Mouse (Mus musculus) midbrain, postnatal 0 days (tissue): ENCODE data around the gene Tff1. TPM values are rescaled to one million over a fixed set of nuclear protein-coding genes. Genes with fewer than 3 reads are reported as not detected.
A peak's percentile ranks its signal among the peaks of the same experiment; 100 is the strongest.

Source experiments
- ATAC-seq: fragments of 200-750 bp; cut with Nextera tagmentation; 2 replicates; pipeline ENCODE4 v1.8.0; 2017; ENCODE audit warnings: moderate number of reproducible peaks, mild to moderate bottlenecking, moderate TSS enrichment, moderate library complexity; ENCODE audit not compliant: low FRiP score
- DNase-seq: peaks from one replicate; pipeline ENCODE4 v3.0.0-alpha.2; 2015; ENCODE audit warnings: low spot score
- H3K27ac ChIP-seq: fragments of 300-500 bp; sonication (generic); 2 replicates; pipeline ENCODE4 v1.5.1; 2014; ENCODE audit warnings: low read depth, mild to moderate bottlenecking, low read length, mixed read lengths
- H3K27me3 ChIP-seq: fragments of 300-500 bp; sonication (generic); 2 replicates; pipeline ENCODE4 v1.6.1; 2014; ENCODE audit warnings: low read length, control low read depth, mixed read lengths; ENCODE audit not compliant: insufficient read depth
- H3K36me3 ChIP-seq: fragments of 300-500 bp; sonication (generic); 2 replicates; pipeline ENCODE4 v1.6.1; 2014; ENCODE audit warnings: low read length, control low read depth, mixed read lengths; ENCODE audit not compliant: insufficient read depth
- H3K4me1 ChIP-seq: fragments of 300-500 bp; sonication (generic); 2 replicates; pipeline ENCODE4 v1.6.1; 2014; ENCODE audit warnings: mild to moderate bottlenecking, control low read depth, antibody characterized with exemption, low read length, mixed read lengths; ENCODE audit not compliant: insufficient read depth
- H3K4me2 ChIP-seq: fragments of 300-500 bp; sonication (generic); 2 replicates; pipeline ENCODE4 v1.6.1; 2014; ENCODE audit warnings: low read depth, mild to moderate bottlenecking, low read length, mixed read lengths; ENCODE audit not compliant: poor library complexity, severe bottlenecking
- H3K4me3 ChIP-seq: fragments of 300-500 bp; sonication (generic); 2 replicates; pipeline ENCODE4 v1.5.1; 2014; ENCODE audit warnings: low read depth, mild to moderate bottlenecking, low read length, moderate library complexity
- H3K9ac ChIP-seq: fragments of 300-500 bp; sonication (generic); replicated peaks from 2 replicates; pipeline ENCODE4 v1.6.1; 2014; ENCODE audit warnings: mild to moderate bottlenecking, low read length, moderate library complexity, mixed read lengths; ENCODE audit not compliant: poor library complexity, severe bottlenecking
- H3K9me3 ChIP-seq: fragments of 300-500 bp; sonication (generic); 2 replicates; pipeline ENCODE4 v1.6.1; 2016; ENCODE audit warnings: low read length, control low read depth
- CTCF ChIP-seq: IDR thresholded peaks from 2 replicates; pipeline ENCODE4 v1.5.1; 2016; ENCODE audit warnings: antibody characterized with exemption, mild to moderate bottlenecking
- WGBS: fragments of 180-500 bp; shearing (Covaris S2); extraction: QIAGEN DNeasy Blood & Tissue Kit; methylation state at CpG from one replicate; pipeline ENCODE4 v1.1.7; 2014; 5-methylcytosine and 5-hydroxymethylcytosine counted together
- polyA plus RNA-seq: library from polyadenylated mRNA; unstranded; fragments of >200 nt; fragmentation: Nextera tagmentation; extraction: Ambion mirVana; gene quantifications from 2 replicates; pipeline ENCODE4 v1.2.1, GENCODE M21; 2015
- total RNA-seq: library from RNA; depleted of rRNA; stranded (reverse); fragments of >200 nt; gene quantifications from 2 replicates; pipeline ENCODE4 v1.2.3, GENCODE M21; 2014

Tff1 gene
- total and polyA plus RNA-seq, 2 experiments from 2014 or later: not detected

GRCm38 (mm10) chr17:31136291-31136690 is 28.8 kb downstream of the Tff1 start:
- no peak overlapping the region for H3K9ac ChIP-seq
- TF ChIP-seq CTCF: no peak
- H3K27ac ChIP-seq: no peak overlapping the region
- no peaks in the 10 kb centered on the region for H3K27me3 ChIP-seq
- 75% methylated on average over 3 of the region's 3 CpGs for WGBS
- H3K4me3 ChIP-seq: no peak overlapping the region
- ATAC-seq: no peak
- H3K4me1 ChIP-seq: no peaks in the 10 kb centered on the region
- DNase-seq: no peak
- no peak overlapping the region for H3K4me2 ChIP-seq
- no peaks in the 10 kb centered on the region for H3K9me3 ChIP-seq
- H3K36me3 ChIP-seq: no peaks in the 10 kb centered on the region

GRCm38 (mm10) chr17:31134913-31135312 is 30.2 kb downstream of the Tff1 start:
- H3K27me3 ChIP-seq: no peaks in the 10 kb centered on the region
- no peak for TF ChIP-seq CTCF
- H3K27ac ChIP-seq: no peak overlapping the region
- H3K9ac ChIP-seq: no peak overlapping the region
- no peaks in the 10 kb centered on the region for H3K36me3 ChIP-seq
- no peaks in the 10 kb centered on the region for H3K9me3 ChIP-seq
- H3K4me1 ChIP-seq: no peaks in the 10 kb centered on the region
- H3K4me3 ChIP-seq: no peak overlapping the region
- H3K4me2 ChIP-seq: no peak overlapping the region
- DNase-seq (no peak), ATAC-seq (no peak)
- WGBS: 74% methylated on average over 6 of the region's 6 CpGs

GRCm38 (mm10) chr17:31133776-31134175 is 31.3 kb downstream of the Tff1 start:
- Histone ChIP-seq H3K9ac (no peak overlapping the region), H3K36me3 (no peaks in the 10 kb centered on the region), H3K27me3 (no peaks in the 10 kb centered on the region), H3K27ac (no peak overlapping the region), H3K4me3 (no peak overlapping the region), H3K4me2 (no peak overlapping the region), H3K9me3 (no peaks in the 10 kb centered on the region), H3K4me1 (no peaks in the 10 kb centered on the region)
- 89% methylated on average over 15 of the region's 15 CpGs for WGBS
- DNase-seq (no peak), ATAC-seq (no peak)
- TF ChIP-seq CTCF: no peak

- no peak overlapping the region for H3K4me2 ChIP-seq
- no peak overlapping the region for H3K4me3 ChIP-seq
- H3K27me3 ChIP-seq: no peaks in the 10 kb centered on the region
- 90% methylated on average over 10 of the region's 10 CpGs for WGBS
- no peak overlapping the region for H3K27ac ChIP-seq
- ATAC-seq (no peak), DNase-seq (peak; percentile 31)
- no peak for TF ChIP-seq CTCF
- no peaks in the 10 kb centered on the region for H3K9me3 ChIP-seq
- H3K4me1 ChIP-seq: no peaks in the 10 kb centered on the region
- H3K9ac ChIP-seq: no peak overlapping the region
- H3K36me3 ChIP-seq: no peaks in the 10 kb centered on the region
These were observed 33.7 kb downstream of the Tff1 start for GRCm38 (mm10) chr17:31131269-31131821.

GRCm38 (mm10) chr17:31129452-31129851 is 35.6 kb downstream of the Tff1 start, which contains the start of gene Tff3:
Gene Tff3 (minus strand): TSS chr17:31129646.
- DNase-seq (no peak), ATAC-seq (no peak)

GRCm38 (mm10) chr17:31128708-31129318 is 36.3 kb downstream of the Tff1 start:
- H3K4me3 ChIP-seq: no peak overlapping the region
- WGBS: 84% methylated on average over 9 of the region's 9 CpGs
- no peak overlapping the region for H3K9ac ChIP-seq
- TF ChIP-seq CTCF: no peak
- no peaks in the 10 kb centered on the region for H3K9me3 ChIP-seq
- H3K36me3 ChIP-seq: no peaks in the 10 kb centered on the region
- H3K27ac ChIP-seq: no peak overlapping the region
- H3K4me2 ChIP-seq: no peak overlapping the region
- no peaks in the 10 kb centered on the region for H3K27me3 ChIP-seq
- DNase-seq (no peak), ATAC-seq (no peak)
- H3K4me1 ChIP-seq: no peaks in the 10 kb centered on the region

More at GRCm38 (mm10) chr17:31129452-31129851, 35.6 kb downstream of the Tff1 start, which contains the start of gene Tff3:
- H3K4me1 ChIP-seq: no peaks in the 10 kb centered on the region
- TF ChIP-seq CTCF: no peak
- H3K9me3 ChIP-seq: no peaks in the 10 kb centered on the region
- no peak within 1 kb of the TSS for H3K4me2 ChIP-seq
- no peak within 1 kb of the TSS for H3K27ac ChIP-seq
- no peaks in the 10 kb centered on the region for H3K27me3 ChIP-seq
- no peak within 1 kb of the TSS for H3K4me3 ChIP-seq
- WGBS: 19% methylated on average over 2 of the region's 2 CpGs
- H3K9ac ChIP-seq: no peak within 1 kb of the TSS
- no peaks in the 10 kb centered on the region for H3K36me3 ChIP-seq
